Mouse (Mus musculus) brain, embryonic 14.5 days (tissue): ENCODE measurements around the gene Zhx3.

ENCODE experiments used
- CTCF ChIP-seq: fragments of 200-500 bp; IDR thresholded peaks from 2 replicates; pipeline ENCODE4 v1.5.1; 2012; ENCODE audit warnings: inconsistent platforms, mild to moderate bottlenecking, moderate library complexity, borderline replicate concordance; ENCODE audit not compliant: insufficient read depth, insufficient read length; ENCODE audit errors: extremely low read depth
- POLR2A ChIP-seq: fragments of 200-500 bp; IDR thresholded peaks from 2 replicates; pipeline ENCODE4 v1.6.1; 2012; ENCODE audit warnings: mild to moderate bottlenecking, inconsistent platforms, borderline replicate concordance; ENCODE audit not compliant: poor library complexity, insufficient read depth, insufficient read length, severe bottlenecking; ENCODE audit errors: extremely low read depth

DNA sequence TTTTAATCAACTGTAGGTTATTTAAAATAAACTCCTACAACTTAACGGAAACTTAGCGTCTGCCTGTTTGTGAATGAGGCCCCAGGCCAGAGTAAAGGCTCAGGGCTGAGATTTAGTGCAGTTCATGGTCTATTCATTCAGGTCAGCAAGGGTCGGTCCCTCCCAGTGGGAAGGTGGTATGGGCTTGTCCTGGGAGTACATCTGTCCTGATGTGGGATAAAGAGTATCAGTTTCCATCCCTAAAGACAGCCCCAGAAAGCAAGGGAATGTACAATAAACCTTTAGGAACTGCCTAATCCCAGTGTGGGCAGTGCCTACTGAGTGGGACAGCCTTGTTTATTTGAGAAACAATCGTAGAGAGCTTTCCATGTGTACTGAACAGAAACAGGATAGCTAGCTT lies 150.1 kb downstream of the Zhx3 start:
- TF ChIP-seq CTCF (no peak), POLR2A (no peak)
